Mouse (Mus musculus): Measurements from ENCODE around the gene Fabp1. TPM values are rescaled to one million over a fixed set of nuclear protein-coding genes. Genes with fewer than 3 reads are reported as not detected.

Fabp1 gene
- total and polyA plus RNA-seq, 3 experiments = not detected

DNA sequence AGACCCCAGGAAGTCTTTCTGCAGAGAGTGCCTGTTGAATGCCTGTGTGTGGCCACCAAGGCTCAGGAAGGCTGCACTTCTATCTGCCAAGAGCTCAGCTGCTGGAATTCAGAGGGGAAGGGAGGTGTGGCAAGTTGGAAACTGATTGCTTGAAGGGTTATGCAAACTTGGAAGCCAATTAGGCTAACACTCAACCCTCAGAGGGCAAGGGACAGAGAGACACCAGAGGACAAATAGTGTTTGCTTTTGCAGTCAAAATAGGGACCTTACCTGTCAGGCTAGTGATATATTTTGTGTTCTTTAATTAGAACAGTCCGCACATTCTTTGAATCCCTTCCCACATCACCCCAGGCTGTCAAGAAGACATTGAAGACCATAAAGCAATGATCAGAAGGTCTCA is 10.0 kb upstream of the Fabp1 start:
- Histone ChIP-seq H3K4me3 (ENCODE audit: low read depth, low read length) (no peak overlapping the region), H3K27me3 (ENCODE audit: insufficient read depth, low read length) (peaks cover 10% of the 10 kb centered on the region; the same call in 1 of the 2 replicates), H3K36me3 (replicated peaks) (no peaks in the 10 kb centered on the region), H3K9me3 (replicated peaks) (no peaks in the 10 kb centered on the region), H3K4me1 (ENCODE audit: insufficient read depth, low read depth, low read length) (no peaks in the 10 kb centered on the region)
- no peak for DNase-seq (ENCODE audit: low spot score)
- no peak for ATAC-seq (ENCODE audit: extremely low read depth, insufficient number of reproducible peaks, low FRiP score, poor library complexity, severe bottlenecking)
- TF ChIP-seq POLR2AphosphoS5 (IDR thresholded peaks at IDR 0.05; ENCODE audit: insufficient replicate concordance, low read depth, low read length) (no peak), CTCF (IDR thresholded peaks at IDR 0.05; ENCODE audit: low read depth, low read length) (no peak), GATA2 (IDR thresholded peaks at IDR 0.05; ENCODE audit: borderline replicate concordance, low read depth, low read length) (no peak), GATA1 (IDR thresholded peaks at IDR 0.05; ENCODE audit: borderline replicate concordance, low read length) (no peak), TAL1 (conservative IDR thresholded peaks at IDR 0.05; ENCODE audit: low read depth, low read length) (no peak)

DNA sequence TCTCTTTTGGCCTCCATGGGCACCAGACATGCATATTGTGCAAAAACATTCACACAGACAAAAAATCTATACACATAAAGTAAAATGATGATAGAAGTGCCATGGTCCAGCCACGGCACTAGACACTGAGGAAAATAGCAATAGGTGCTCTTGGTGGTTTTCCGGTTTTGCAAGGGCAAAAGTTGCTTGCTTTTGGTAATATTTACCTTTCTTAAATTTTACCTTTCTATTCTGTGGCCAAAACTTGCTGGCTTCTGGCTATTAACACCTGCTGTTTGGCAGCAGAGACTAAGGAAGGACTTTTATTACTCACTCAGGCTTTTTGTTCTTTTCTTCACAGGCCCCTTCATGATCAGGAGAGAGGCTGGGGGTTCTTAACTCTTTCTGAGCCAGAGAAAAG is 9.1 kb upstream of the Fabp1 start:
- ATAC-seq (ENCODE audit: extremely low read depth, insufficient number of reproducible peaks, low FRiP score, poor library complexity, severe bottlenecking) = no peak

DNA sequence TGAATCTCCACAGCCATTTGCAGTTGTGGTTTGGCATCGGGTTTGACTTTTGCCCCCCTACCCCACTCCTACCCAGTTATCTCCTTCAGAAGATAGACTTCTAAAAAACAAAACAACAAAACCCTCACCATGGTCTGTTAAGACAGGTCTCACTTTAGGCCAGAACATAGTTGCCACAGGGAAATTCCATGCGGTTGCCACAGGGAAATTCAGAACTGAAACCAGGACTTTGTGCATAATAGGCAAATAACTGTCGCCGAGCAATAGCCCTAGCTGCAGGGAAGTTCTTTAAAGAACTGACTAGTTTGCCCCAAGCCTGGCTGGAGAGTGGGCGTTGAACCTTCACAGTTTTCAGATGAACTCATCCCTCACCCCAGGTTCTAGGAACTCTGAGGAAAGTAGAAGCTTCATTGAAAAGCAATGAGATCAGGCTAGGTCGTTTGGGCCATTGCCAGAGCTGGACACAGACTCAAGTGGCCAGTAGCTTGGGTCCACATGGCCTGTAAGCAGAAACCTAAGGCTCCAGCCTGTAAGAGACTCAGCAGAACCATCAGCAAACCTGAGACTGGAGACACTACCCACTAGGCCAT is 6.4 kb upstream of the Fabp1 start:
- Histone ChIP-seq H3K4me3 (ENCODE audit: low read depth, low read length) (no peak overlapping the region), H3K27me3 (ENCODE audit: insufficient read depth, low read length) (peaks cover 10% of the 10 kb centered on the region), H3K9me3 (replicated peaks) (no peaks in the 10 kb centered on the region), H3K4me1 (ENCODE audit: insufficient read depth, low read depth, low read length) (no peaks in the 10 kb centered on the region), H3K36me3 (replicated peaks) (no peaks in the 10 kb centered on the region)
- ATAC-seq (ENCODE audit: extremely low read depth, insufficient number of reproducible peaks, low FRiP score, poor library complexity, severe bottlenecking) (no peak), DNase-seq (ENCODE audit: low spot score) (no peak)
- no peak for TF ChIP-seq GATA2 (IDR thresholded peaks at IDR 0.05; ENCODE audit: borderline replicate concordance, low read depth, low read length)
- no peak for TF ChIP-seq GATA1 (IDR thresholded peaks at IDR 0.05; ENCODE audit: borderline replicate concordance, low read length)
- TF ChIP-seq CTCF (IDR thresholded peaks at IDR 0.05; ENCODE audit: low read depth, low read length) = no peak
- no peak for TF ChIP-seq POLR2AphosphoS5 (IDR thresholded peaks at IDR 0.05; ENCODE audit: insufficient replicate concordance, low read depth, low read length)
- TF ChIP-seq TAL1 (conservative IDR thresholded peaks at IDR 0.05; ENCODE audit: low read depth, low read length) = no peak

More for the DNA sequence above, 9.1 kb upstream of the Fabp1 start:
- TF ChIP-seq POLR2AphosphoS5 (IDR thresholded peaks at IDR 0.05; ENCODE audit: insufficient replicate concordance, low read depth, low read length) = no peak
- TF ChIP-seq GATA2 (IDR thresholded peaks at IDR 0.05; ENCODE audit: borderline replicate concordance, low read depth, low read length) = no peak
- TF ChIP-seq GATA1 (IDR thresholded peaks at IDR 0.05; ENCODE audit: borderline replicate concordance, low read length) = no peak
- TF ChIP-seq CTCF (IDR thresholded peaks at IDR 0.05; ENCODE audit: low read depth, low read length) = no peak
- no peak for TF ChIP-seq TAL1 (conservative IDR thresholded peaks at IDR 0.05; ENCODE audit: low read depth, low read length)
- no peaks in the 10 kb centered on the region for H3K9me3 ChIP-seq (replicated peaks)
- DNase-seq (ENCODE audit: low spot score) = no peak
- no peak overlapping the region for H3K4me3 ChIP-seq (ENCODE audit: low read depth, low read length)
- H3K4me1 ChIP-seq (ENCODE audit: insufficient read depth, low read depth, low read length) = no peaks in the 10 kb centered on the region
- no peaks in the 10 kb centered on the region for H3K36me3 ChIP-seq (replicated peaks)
- H3K27me3 ChIP-seq (ENCODE audit: insufficient read depth, low read length) = peaks cover 8% of the 10 kb centered on the region; the same call in 1 of the 2 replicates

DNA sequence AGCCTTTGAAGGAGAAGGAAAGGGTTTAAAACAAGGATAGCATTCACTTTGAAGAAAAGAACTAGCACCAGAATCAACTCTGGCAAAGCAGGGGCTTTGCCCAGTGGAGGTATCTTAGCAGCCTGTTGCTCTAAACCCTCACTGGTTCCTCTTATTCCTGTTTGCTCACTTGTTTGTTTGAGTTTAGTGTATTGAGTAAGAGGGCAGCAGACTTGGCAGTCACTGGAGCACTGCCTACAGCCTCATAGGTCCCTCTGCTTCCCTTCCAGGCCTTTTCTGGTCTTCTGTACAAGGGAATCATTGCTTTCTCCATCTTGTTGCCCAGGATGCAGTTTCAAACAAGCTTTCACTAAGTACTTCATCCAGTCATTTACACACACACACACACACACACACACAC is 3.5 kb upstream of the Fabp1 start:
- H3K27me3 ChIP-seq (ENCODE audit: insufficient read depth, low read length) = peaks cover 13% of the 10 kb centered on the region
- H3K4me3 ChIP-seq (ENCODE audit: low read depth, low read length) = no peak overlapping the region
- ATAC-seq (ENCODE audit: extremely low read depth, insufficient number of reproducible peaks, low FRiP score, poor library complexity, severe bottlenecking) (no peak), DNase-seq (ENCODE audit: low spot score) (no peak)
- no peaks in the 10 kb centered on the region for H3K36me3 ChIP-seq (replicated peaks)
- no peaks in the 10 kb centered on the region for H3K9me3 ChIP-seq (replicated peaks)
- no peaks in the 10 kb centered on the region for H3K4me1 ChIP-seq (ENCODE audit: insufficient read depth, low read depth, low read length)
- TF ChIP-seq POLR2AphosphoS5 (IDR thresholded peaks at IDR 0.05; ENCODE audit: insufficient replicate concordance, low read depth, low read length) (no peak), CTCF (IDR thresholded peaks at IDR 0.05; ENCODE audit: low read depth, low read length) (no peak), TAL1 (conservative IDR thresholded peaks at IDR 0.05; ENCODE audit: low read depth, low read length) (no peak), GATA2 (IDR thresholded peaks at IDR 0.05; ENCODE audit: borderline replicate concordance, low read depth, low read length) (no peak), GATA1 (IDR thresholded peaks at IDR 0.05; ENCODE audit: borderline replicate concordance, low read length) (no peak)

DNA sequence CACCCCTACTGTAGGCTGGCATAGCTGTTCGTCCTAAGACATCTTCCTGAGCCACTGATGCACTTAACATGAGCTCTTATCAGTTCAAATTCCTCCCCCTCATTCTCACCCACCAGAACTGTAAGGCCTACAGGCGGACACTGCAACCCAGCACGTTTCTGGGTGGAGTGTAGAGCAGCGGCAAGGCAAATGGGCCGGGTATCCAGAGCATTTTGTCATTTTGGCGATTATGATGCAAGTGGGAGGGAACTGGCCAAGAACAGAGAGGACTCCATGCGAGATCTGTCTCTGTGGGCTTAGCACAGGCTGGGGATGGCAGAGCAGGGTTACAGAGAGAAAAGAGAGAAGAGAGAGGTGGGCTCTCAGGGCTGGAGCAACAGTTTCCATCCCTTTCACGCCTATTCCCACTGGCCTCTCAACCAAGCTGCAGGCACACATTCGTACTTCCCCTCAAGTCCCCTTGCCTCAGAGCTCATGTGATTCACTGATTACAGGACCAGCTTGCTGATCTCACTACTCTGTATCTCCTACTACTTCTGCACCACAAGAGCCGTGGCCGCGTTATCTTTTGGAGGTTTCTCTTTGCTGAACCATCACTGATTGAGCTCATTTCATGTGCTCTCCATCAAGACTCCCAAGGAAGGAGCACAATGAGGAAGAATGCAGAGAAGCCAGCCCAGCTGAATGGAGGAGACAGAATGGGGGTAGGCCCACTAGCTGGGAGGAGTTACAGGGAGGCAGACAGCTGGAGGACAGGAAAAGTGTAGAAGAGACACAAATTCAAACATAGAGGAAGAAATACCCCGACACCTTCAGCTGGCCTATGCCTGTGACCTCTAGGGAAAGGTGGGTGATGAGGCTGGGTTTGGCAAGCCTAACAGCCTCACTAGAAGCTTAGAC is 1.7 kb upstream of the Fabp1 start:
- ATAC-seq (ENCODE audit: extremely low read depth, insufficient number of reproducible peaks, low FRiP score, poor library complexity, severe bottlenecking) = no peak
- Histone ChIP-seq H3K4me3 (ENCODE audit: low read depth, low read length) (no peak overlapping the region), H3K4me1 (ENCODE audit: insufficient read depth, low read depth, low read length) (no peaks in the 10 kb centered on the region), H3K36me3 (replicated peaks) (no peaks in the 10 kb centered on the region), H3K9me3 (replicated peaks) (no peaks in the 10 kb centered on the region), H3K27me3 (ENCODE audit: insufficient read depth, low read length) (peaks cover 20% of the 10 kb centered on the region)
- DNase-seq (ENCODE audit: low spot score) = no peak
- TF ChIP-seq GATA2 (IDR thresholded peaks at IDR 0.05; ENCODE audit: borderline replicate concordance, low read depth, low read length) (no peak), POLR2AphosphoS5 (IDR thresholded peaks at IDR 0.05; ENCODE audit: insufficient replicate concordance, low read depth, low read length) (no peak), GATA1 (IDR thresholded peaks at IDR 0.05; ENCODE audit: borderline replicate concordance, low read length) (no peak), TAL1 (conservative IDR thresholded peaks at IDR 0.05; ENCODE audit: low read depth, low read length) (no peak), CTCF (IDR thresholded peaks at IDR 0.05; ENCODE audit: low read depth, low read length) (no peak)

DNA sequence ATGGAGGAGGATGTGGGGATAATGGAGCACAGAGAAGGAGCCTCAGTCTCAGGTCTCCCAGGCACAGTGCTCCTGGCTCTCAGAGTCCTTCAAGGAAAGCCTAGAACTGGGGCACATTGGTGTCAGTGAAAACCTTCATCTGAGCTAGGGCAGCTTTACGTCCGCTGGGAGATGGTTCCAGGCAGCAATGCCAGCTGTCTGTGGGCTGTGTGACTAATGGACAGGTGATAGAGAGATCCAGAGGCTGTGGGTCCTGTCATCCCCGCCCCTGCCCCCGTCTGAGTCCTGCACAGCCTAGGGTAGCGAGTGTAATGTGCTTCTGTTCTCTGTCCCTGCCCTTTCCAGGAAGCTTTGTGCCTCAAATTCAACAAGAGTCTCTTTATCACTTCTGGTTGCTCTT is 2.3 kb downstream of the Fabp1 start:
- DNase-seq (ENCODE audit: low spot score) (no peak), ATAC-seq (ENCODE audit: extremely low read depth, insufficient number of reproducible peaks, low FRiP score, poor library complexity, severe bottlenecking) (no peak)
- no peaks in the 10 kb centered on the region for H3K9me3 ChIP-seq (replicated peaks)
- H3K36me3 ChIP-seq (replicated peaks) = no peaks in the 10 kb centered on the region
- H3K4me1 ChIP-seq (ENCODE audit: insufficient read depth, low read depth, low read length) = no peaks in the 10 kb centered on the region
- H3K4me3 ChIP-seq (ENCODE audit: low read depth, low read length) = no peak overlapping the region
- peaks cover 27% of the 10 kb centered on the region for H3K27me3 ChIP-seq (ENCODE audit: insufficient read depth, low read length)
- TF ChIP-seq CTCF (IDR thresholded peaks at IDR 0.05; ENCODE audit: low read depth, low read length) (no peak), GATA1 (IDR thresholded peaks at IDR 0.05; ENCODE audit: borderline replicate concordance, low read length) (no peak), TAL1 (conservative IDR thresholded peaks at IDR 0.05; ENCODE audit: low read depth, low read length) (no peak), POLR2AphosphoS5 (IDR thresholded peaks at IDR 0.05; ENCODE audit: insufficient replicate concordance, low read depth, low read length) (no peak), GATA2 (IDR thresholded peaks at IDR 0.05; ENCODE audit: borderline replicate concordance, low read depth, low read length) (no peak)

Measured in G1E (cell line).